Mouse (Mus musculus): ENCODE data around the gene Ptprg. TPM values are rescaled to one million over a fixed set of nuclear protein-coding genes. Genes with fewer than 3 reads are reported as not detected.

Gene Ptprg
- total and polyA plus RNA-seq, 2 experiments from 2014 or later = 8.7 to 63.4 TPM

- Histone ChIP-seq H3K9me3 (replicated peaks; ENCODE audit: control insufficient read depth, low read length) (no peaks in the 10 kb centered on the region), H3K9ac (replicated peaks; ENCODE audit: low read depth, low read length) (no peak overlapping the region), H3K27me3 (ENCODE audit: control insufficient read depth, insufficient read depth, low read length) (no peaks in the 10 kb centered on the region), H3K27ac (ENCODE audit: low read depth) (no peak overlapping the region), H3K36me3 (replicated peaks; ENCODE audit: control insufficient read depth, insufficient read depth, low read length) (no peaks in the 10 kb centered on the region), H3K4me1 (ENCODE audit: control insufficient read depth, insufficient read depth) (no peaks in the 10 kb centered on the region), H3K4me2 (ENCODE audit: low read depth, low read length) (no peak overlapping the region), H3K4me3 (ENCODE audit: low read depth, low read length) (no peak overlapping the region)
- TF ChIP-seq CTCF (IDR thresholded peaks at IDR 0.05; ENCODE audit: low read depth) (no peak), EP300 (IDR thresholded peaks at IDR 0.05; ENCODE audit: low read depth) (no peak)
- ATAC-seq (ENCODE audit: insufficient read depth, low read depth) (no peak), DNase-seq (ENCODE audit: low spot score) (no peak)
- 70% methylated on average over 6 of the region's 6 CpGs for WGBS
These were observed 263.9 kb downstream of the Ptprg start for GRCm38 (mm10) chr14:11817236-11817635.

DNA sequence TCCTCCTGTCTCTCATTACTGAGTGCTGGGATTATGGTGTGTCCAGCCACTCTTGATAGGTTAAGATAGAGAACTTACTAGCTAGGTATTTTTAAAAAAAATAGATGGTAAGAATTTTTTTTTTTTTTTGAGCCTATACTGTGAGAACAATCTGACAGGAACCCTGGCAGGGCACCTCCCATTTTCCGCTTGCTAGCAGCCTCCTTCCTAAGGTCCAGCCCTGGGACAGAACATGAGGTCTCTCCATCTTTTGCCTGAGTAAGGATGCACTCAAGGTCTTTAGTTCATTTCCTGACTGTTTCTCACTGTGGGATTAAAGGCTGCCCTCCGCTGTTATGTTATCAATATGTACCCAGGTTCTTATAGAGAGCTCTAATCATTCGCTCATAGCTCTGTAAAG is 264.7 kb downstream of the Ptprg start:
- DNase-seq (ENCODE audit: low spot score) (peak; percentile 43), ATAC-seq (ENCODE audit: insufficient read depth, low read depth) (no peak)
- no peaks in the 10 kb centered on the region for H3K4me1 ChIP-seq (ENCODE audit: control insufficient read depth, insufficient read depth)
- H3K4me3 ChIP-seq (ENCODE audit: low read depth, low read length) = no peak overlapping the region
- no peak overlapping the region for H3K4me2 ChIP-seq (ENCODE audit: low read depth, low read length)
- H3K9me3 ChIP-seq (replicated peaks; ENCODE audit: control insufficient read depth, low read length) = no peaks in the 10 kb centered on the region
- H3K36me3 ChIP-seq (replicated peaks; ENCODE audit: control insufficient read depth, insufficient read depth, low read length) = no peaks in the 10 kb centered on the region
- H3K27me3 ChIP-seq (ENCODE audit: control insufficient read depth, insufficient read depth, low read length) = no peaks in the 10 kb centered on the region
- TF ChIP-seq CTCF (IDR thresholded peaks at IDR 0.05; ENCODE audit: low read depth) (no peak), EP300 (IDR thresholded peaks at IDR 0.05; ENCODE audit: low read depth) (no peak)
- no peak overlapping the region for H3K9ac ChIP-seq (replicated peaks; ENCODE audit: low read depth, low read length)
- H3K27ac ChIP-seq (ENCODE audit: low read depth) = no peak overlapping the region
- 92% methylated on average over 3 of the region's 3 CpGs for WGBS

- H3K27me3 ChIP-seq (ENCODE audit: control insufficient read depth, insufficient read depth, low read length) = no peaks in the 10 kb centered on the region
- ATAC-seq (ENCODE audit: insufficient read depth, low read depth) = no peak
- WGBS = 85% methylated on average over 8 of the region's 8 CpGs
These were observed 265.4 kb downstream of the Ptprg start for GRCm38 (mm10) chr14:11818721-11819120.

GRCm38 (mm10) chr14:11819326-11819725 is 266.0 kb downstream of the Ptprg start:
- H3K4me3 ChIP-seq (ENCODE audit: low read depth, low read length) = no peak overlapping the region

More at GRCm38 (mm10) chr14:11818721-11819120, 265.4 kb downstream of the Ptprg start:
- Histone ChIP-seq H3K4me1 (ENCODE audit: control insufficient read depth, insufficient read depth) (no peaks in the 10 kb centered on the region), H3K27ac (ENCODE audit: low read depth) (no peak overlapping the region), H3K36me3 (replicated peaks; ENCODE audit: control insufficient read depth, insufficient read depth, low read length) (no peaks in the 10 kb centered on the region), H3K9me3 (replicated peaks; ENCODE audit: control insufficient read depth, low read length) (no peaks in the 10 kb centered on the region), H3K9ac (replicated peaks; ENCODE audit: low read depth, low read length) (no peak overlapping the region), H3K4me2 (ENCODE audit: low read depth, low read length) (no peak overlapping the region), H3K4me3 (ENCODE audit: low read depth, low read length) (no peak overlapping the region)
- TF ChIP-seq EP300 (IDR thresholded peaks at IDR 0.05; ENCODE audit: low read depth) (no peak), CTCF (IDR thresholded peaks at IDR 0.05; ENCODE audit: low read depth) (no peak)
- no peak for DNase-seq (ENCODE audit: low spot score)

DNA sequence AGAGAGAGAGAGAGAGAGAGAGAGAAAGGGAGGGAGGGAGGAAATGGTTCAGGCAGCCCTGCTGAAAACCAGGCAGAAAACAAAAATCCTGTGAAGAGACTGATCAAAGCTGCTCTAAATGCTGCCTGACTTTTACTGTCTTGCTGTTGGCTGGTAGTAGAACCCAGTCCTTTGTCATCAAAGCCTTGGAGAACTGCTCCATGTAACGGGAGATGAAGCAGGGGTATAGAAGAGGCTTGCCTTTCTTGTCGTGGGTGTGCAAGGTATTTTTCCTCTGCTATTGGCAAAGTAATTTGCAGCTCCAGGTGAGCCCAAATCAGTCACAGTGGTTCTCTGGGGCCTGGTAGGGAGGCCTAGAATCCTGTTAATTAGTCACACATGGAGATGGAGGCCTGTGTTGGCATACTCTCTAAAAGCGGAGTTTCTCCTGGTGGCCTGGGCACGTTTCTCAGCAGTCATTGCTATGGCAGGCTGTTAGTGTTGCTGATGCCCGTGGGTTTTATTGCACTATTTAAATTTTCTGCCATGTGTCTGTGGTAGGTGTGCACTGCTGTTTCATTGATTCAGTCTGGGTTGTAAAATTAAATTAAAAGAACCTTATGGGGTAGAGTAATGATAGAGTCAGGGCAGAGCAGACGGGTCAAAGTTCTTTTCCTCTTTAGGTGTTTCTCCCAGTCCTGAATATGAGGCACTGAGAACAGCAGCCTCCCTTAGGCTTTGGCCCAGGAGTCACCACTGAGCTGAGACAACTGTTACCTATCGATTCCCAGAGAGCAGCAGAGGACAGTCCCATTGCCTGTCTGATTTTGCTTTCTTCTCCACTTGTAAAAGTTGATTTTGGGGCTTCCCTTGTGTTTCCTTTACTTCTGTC is 269.7 kb downstream of the Ptprg start:
- no peaks in the 10 kb centered on the region for H3K27me3 ChIP-seq (ENCODE audit: control insufficient read depth, insufficient read depth, low read length)
- no peak overlapping the region for H3K4me3 ChIP-seq (ENCODE audit: low read depth, low read length)
- no peak overlapping the region for H3K9ac ChIP-seq (replicated peaks; ENCODE audit: low read depth, low read length)
- peaks cover 4% of the 10 kb centered on the region; the same call in 1 of the 2 replicates for H3K4me1 ChIP-seq (ENCODE audit: control insufficient read depth, insufficient read depth)
- no peak overlapping the region for H3K4me2 ChIP-seq (ENCODE audit: low read depth, low read length)
- no peak overlapping the region for H3K27ac ChIP-seq (ENCODE audit: low read depth)
- H3K9me3 ChIP-seq (replicated peaks; ENCODE audit: control insufficient read depth, low read length) = no peaks in the 10 kb centered on the region
- DNase-seq (ENCODE audit: low spot score) = no peak
- TF ChIP-seq CTCF (IDR thresholded peaks at IDR 0.05; ENCODE audit: low read depth) = no peak
- no peak for TF ChIP-seq EP300 (IDR thresholded peaks at IDR 0.05; ENCODE audit: low read depth)
- no peaks in the 10 kb centered on the region for H3K36me3 ChIP-seq (replicated peaks; ENCODE audit: control insufficient read depth, insufficient read depth, low read length)
- ATAC-seq (ENCODE audit: insufficient read depth, low read depth) = no peak
- WGBS = 77% methylated on average over 7 of the region's 7 CpGs

More at GRCm38 (mm10) chr14:11819326-11819725, 266.0 kb downstream of the Ptprg start:
- Histone ChIP-seq H3K27ac (ENCODE audit: low read depth) (no peak overlapping the region), H3K4me2 (ENCODE audit: low read depth, low read length) (no peak overlapping the region), H3K4me1 (ENCODE audit: control insufficient read depth, insufficient read depth) (no peaks in the 10 kb centered on the region), H3K9me3 (replicated peaks; ENCODE audit: control insufficient read depth, low read length) (no peaks in the 10 kb centered on the region), H3K27me3 (ENCODE audit: control insufficient read depth, insufficient read depth, low read length) (no peaks in the 10 kb centered on the region), H3K9ac (replicated peaks; ENCODE audit: low read depth, low read length) (no peak overlapping the region), H3K36me3 (replicated peaks; ENCODE audit: control insufficient read depth, insufficient read depth, low read length) (no peaks in the 10 kb centered on the region)
- DNase-seq (ENCODE audit: low spot score) (no peak), ATAC-seq (ENCODE audit: insufficient read depth, low read depth) (no peak)
- TF ChIP-seq EP300 (IDR thresholded peaks at IDR 0.05; ENCODE audit: low read depth) (no peak), CTCF (IDR thresholded peaks at IDR 0.05; ENCODE audit: low read depth) (peak; percentile 48)
- WGBS = 87% methylated on average over 2 of the region's 2 CpGs
